Mouse (Mus musculus): ENCODE results near the gene Ajuba. TPM values are rescaled to one million over a fixed set of nuclear protein-coding genes. Genes with fewer than 3 reads are reported as not detected.

The Ajuba gene
- total RNA-seq, 1 experiment: 65.1 TPM

GRCm38 (mm10) chr14:54575031-54575430, 2.3 kb downstream of the Ajuba start:
- no peak for DNase-seq (ENCODE audit: low read depth, low spot score)
- in situ Hi-C loops (cut with MboI; ENCODE audit: low sequenced_read_pairs in 2 of 2, unreplicated experiment in 2 of 2): no loop called here

GRCm38 (mm10) chr14:54574253-54574652, 3.1 kb downstream of the Ajuba start:
- DNase-seq (ENCODE audit: low read depth, low spot score): no peak
- Histone ChIP-seq H3K9ac (ENCODE audit: insufficient read depth, low read depth, low read length, poor library complexity, severe bottlenecking) (peak overlapping the region; percentile 96), H3K36me3 (ENCODE audit: control insufficient read depth, insufficient read depth, low read length, poor library complexity, severe bottlenecking) (peaks cover 61% of the 10 kb centered on the region), H3K27ac (ENCODE audit: insufficient read depth, low read depth, low read length, poor library complexity, severe bottlenecking) (peak overlapping the region; percentile 99), H3K4me3 (ENCODE audit: insufficient read depth in 1 of 2, low read depth in 1 of 2, low read length in 2 of 2, poor library complexity in 1 of 2, severe bottlenecking in 1 of 2) (peak overlapping the region; percentile 68 to 85), H3K9me3 (ENCODE audit: control insufficient read depth, insufficient read depth, low read depth, low read length) (no peaks in the 10 kb centered on the region), H3K4me1 (ENCODE audit: control insufficient read depth in 2 of 2, insufficient read depth in 2 of 2, low read length in 2 of 2, poor library complexity in 1 of 2) (peaks cover 5 to 24% of the 10 kb centered on the region in 2 experiments)
- TF ChIP-seq CHD2 (IDR thresholded peaks at IDR 0.05; ENCODE audit: low read depth, low read length) (no peak), MAFK (IDR thresholded peaks at IDR 0.05; ENCODE audit: insufficient read depth, low read depth, low read length) (no peak), ZNF384 (IDR thresholded peaks at IDR 0.05; ENCODE audit: low read depth, low read length) (no peak), ZC3H11A (IDR thresholded peaks at IDR 0.05; ENCODE audit: borderline replicate concordance, low read depth, low read length) (no peak), HCFC1 (IDR thresholded peaks at IDR 0.05; ENCODE audit: borderline replicate concordance, insufficient read depth, low read length) (no peak)
- in situ Hi-C loops (cut with MboI; ENCODE audit: low sequenced_read_pairs in 2 of 2, unreplicated experiment in 2 of 2): no loop called here

More at GRCm38 (mm10) chr14:54575031-54575430, 2.3 kb downstream of the Ajuba start:
- H3K4me1 ChIP-seq (ENCODE audit: control insufficient read depth in 2 of 2, insufficient read depth in 2 of 2, low read length in 2 of 2, poor library complexity in 1 of 2): peaks cover 5 to 18% of the 10 kb centered on the region in 2 experiments
- H3K27ac ChIP-seq (ENCODE audit: insufficient read depth, low read depth, low read length, poor library complexity, severe bottlenecking): peak overlapping the region; percentile 99
- H3K4me3 ChIP-seq (ENCODE audit: insufficient read depth in 1 of 2, low read depth in 1 of 2, low read length in 2 of 2, poor library complexity in 1 of 2, severe bottlenecking in 1 of 2): peak overlapping the region; percentile 85 to 89
- peak overlapping the region; percentile 96 for H3K9ac ChIP-seq (ENCODE audit: insufficient read depth, low read depth, low read length, poor library complexity, severe bottlenecking)
- H3K36me3 ChIP-seq (ENCODE audit: control insufficient read depth, insufficient read depth, low read length, poor library complexity, severe bottlenecking): peaks cover 54% of the 10 kb centered on the region
- no peaks in the 10 kb centered on the region for H3K9me3 ChIP-seq (ENCODE audit: control insufficient read depth, insufficient read depth, low read depth, low read length)
- TF ChIP-seq HCFC1 (IDR thresholded peaks at IDR 0.05; ENCODE audit: borderline replicate concordance, insufficient read depth, low read length) (no peak), CHD2 (IDR thresholded peaks at IDR 0.05; ENCODE audit: low read depth, low read length) (no peak), ZNF384 (IDR thresholded peaks at IDR 0.05; ENCODE audit: low read depth, low read length) (no peak), ZC3H11A (IDR thresholded peaks at IDR 0.05; ENCODE audit: borderline replicate concordance, low read depth, low read length) (no peak), MAFK (IDR thresholded peaks at IDR 0.05; ENCODE audit: insufficient read depth, low read depth, low read length) (no peak)

GRCm38 (mm10) chr14:54572790-54573736, 4.3 kb downstream of the Ajuba start:
- Histone ChIP-seq H3K4me1 (ENCODE audit: control insufficient read depth in 2 of 2, insufficient read depth in 2 of 2, low read length in 2 of 2, poor library complexity in 1 of 2) (peaks cover 5 to 24% of the 10 kb centered on the region in 2 experiments), H3K27ac (ENCODE audit: insufficient read depth, low read depth, low read length, poor library complexity, severe bottlenecking) (peak overlapping the region; percentile 99), H3K9ac (ENCODE audit: insufficient read depth, low read depth, low read length, poor library complexity, severe bottlenecking) (peak overlapping the region; percentile 96), H3K9me3 (ENCODE audit: control insufficient read depth, insufficient read depth, low read depth, low read length) (no peaks in the 10 kb centered on the region), H3K36me3 (ENCODE audit: control insufficient read depth, insufficient read depth, low read length, poor library complexity, severe bottlenecking) (peaks cover 71% of the 10 kb centered on the region), H3K4me3 (ENCODE audit: insufficient read depth in 1 of 2, low read depth in 1 of 2, low read length in 2 of 2, poor library complexity in 1 of 2, severe bottlenecking in 1 of 2) (peak overlapping the region; percentile 68 to 85)
- in situ Hi-C loops (cut with MboI; ENCODE audit: low sequenced_read_pairs in 2 of 2, unreplicated experiment in 2 of 2): no loop called here
- peak; percentile 65 for DNase-seq (ENCODE audit: low read depth, low spot score)
- TF ChIP-seq ZNF384 (IDR thresholded peaks at IDR 0.05; ENCODE audit: low read depth, low read length) (no peak), CHD2 (IDR thresholded peaks at IDR 0.05; ENCODE audit: low read depth, low read length) (no peak), HCFC1 (IDR thresholded peaks at IDR 0.05; ENCODE audit: borderline replicate concordance, insufficient read depth, low read length) (no peak), ZC3H11A (IDR thresholded peaks at IDR 0.05; ENCODE audit: borderline replicate concordance, low read depth, low read length) (no peak), MAFK (IDR thresholded peaks at IDR 0.05; ENCODE audit: insufficient read depth, low read depth, low read length) (no peak)

GRCm38 (mm10) chr14:54572122-54572521, 5.2 kb downstream of the Ajuba start:
- no peak for DNase-seq (ENCODE audit: low read depth, low spot score)
- H3K4me3 ChIP-seq (ENCODE audit: insufficient read depth in 1 of 2, low read depth in 1 of 2, low read length in 2 of 2, poor library complexity in 1 of 2, severe bottlenecking in 1 of 2): peak overlapping the region; percentile 32 to 85; a peak in 3 of 4 replicates
- H3K27ac ChIP-seq (ENCODE audit: insufficient read depth, low read depth, low read length, poor library complexity, severe bottlenecking): peak overlapping the region; percentile 99
- H3K36me3 ChIP-seq (ENCODE audit: control insufficient read depth, insufficient read depth, low read length, poor library complexity, severe bottlenecking): peaks cover 76% of the 10 kb centered on the region
- peak overlapping the region; percentile 74; the same call in 1 of the 2 replicates for H3K9ac ChIP-seq (ENCODE audit: insufficient read depth, low read depth, low read length, poor library complexity, severe bottlenecking)
- H3K9me3 ChIP-seq (ENCODE audit: control insufficient read depth, insufficient read depth, low read depth, low read length): no peaks in the 10 kb centered on the region
- H3K4me1 ChIP-seq (ENCODE audit: control insufficient read depth in 2 of 2, insufficient read depth in 2 of 2, low read length in 2 of 2, poor library complexity in 1 of 2): peaks cover 5 to 24% of the 10 kb centered on the region in 2 experiments
- TF ChIP-seq MAFK (IDR thresholded peaks at IDR 0.05; ENCODE audit: insufficient read depth, low read depth, low read length): no peak
- TF ChIP-seq HCFC1 (IDR thresholded peaks at IDR 0.05; ENCODE audit: borderline replicate concordance, insufficient read depth, low read length): no peak
- no peak for TF ChIP-seq ZC3H11A (IDR thresholded peaks at IDR 0.05; ENCODE audit: borderline replicate concordance, low read depth, low read length)
- no peak for TF ChIP-seq ZNF384 (IDR thresholded peaks at IDR 0.05; ENCODE audit: low read depth, low read length)
- no peak for TF ChIP-seq CHD2 (IDR thresholded peaks at IDR 0.05; ENCODE audit: low read depth, low read length)
- in situ Hi-C loops (cut with MboI; ENCODE audit: low sequenced_read_pairs in 2 of 2, unreplicated experiment in 2 of 2): no loop called here

Measured in ES-E14 (cell line).